ENCODE assay signal across 32 mouse cellular contexts in the genomic region with DNA sequence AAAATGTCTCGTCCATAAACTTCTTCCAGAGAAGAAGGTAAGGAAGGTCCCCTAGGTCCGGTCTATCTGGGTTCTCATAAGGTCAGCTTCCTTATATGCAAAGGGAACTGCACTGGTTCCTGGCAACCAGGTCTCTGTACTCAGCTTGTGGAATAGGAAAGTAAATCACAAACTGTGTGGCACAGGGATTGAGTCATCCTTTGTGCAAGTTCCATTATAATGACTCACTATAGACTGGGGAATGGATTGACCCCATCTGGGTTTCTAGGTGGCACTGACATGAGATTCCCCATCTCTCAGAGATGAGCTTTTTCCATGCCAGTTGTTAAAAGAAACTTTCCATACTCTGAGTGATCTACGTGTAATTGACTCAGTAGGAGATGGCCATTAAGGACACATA.
DNase-seq lines count a peak whose midpoint lies in the region; ATAC-seq and TF ChIP-seq lines count a peak whose summit lies in the region.
"Had no signal": no experiment of that assay in that cellular context is flagged by ENCODE, and none has a peak within 500 bp of the region (broad histone marks: within the 10 kb centered on the region; RNA-seq: fewer than 3 reads in every experiment).

No protein-coding gene starts in this region.

- H3K9ac ChIP-seq in liver, embryonic 11.5 days (ENCODE audit: low read depth, low read length), result no peak overlapping the region
- H3K9ac ChIP-seq: forebrain, embryonic 15.5 days; hindbrain, embryonic 15.5 days; limb, embryonic 12.5 days; liver, postnatal 0 days; midbrain, embryonic 13.5 days had no signal

- no peaks in the 10 kb centered on the region for H3K79me3 ChIP-seq in C2C12 (ENCODE audit: low read depth)

- no peaks in the 10 kb centered on the region for H3K27me3 ChIP-seq in C2C12 (ENCODE audit: control insufficient read depth, insufficient read depth, insufficient read length)
- no peaks in the 10 kb centered on the region for H3K27me3 ChIP-seq in liver, embryonic 11.5 days (replicated peaks; ENCODE audit: control insufficient read depth, insufficient read depth, low read length)
- H3K27me3 ChIP-seq: forebrain, embryonic 15.5 days; hindbrain, embryonic 15.5 days; limb, embryonic 12.5 days; midbrain, embryonic 13.5 days had no signal

- no peaks in the 10 kb centered on the region for H3K79me2 ChIP-seq in C2C12 (ENCODE audit: control insufficient read depth, insufficient read depth)

- peak; percentile 43 for ATAC-seq in megakaryocyte, adult 5-6 weeks (ENCODE audit: poor library complexity, severe bottlenecking)
- no peak for ATAC-seq in liver, embryonic 11.5 days (replicated peaks; ENCODE audit: low FRiP score)
- ATAC-seq: forebrain, embryonic 15.5 days; liver, postnatal 0 days; midbrain, embryonic 13.5 days had no signal

- no peak overlapping the region for H3K4me3 ChIP-seq in C2C12 (ENCODE audit: insufficient read depth, poor library complexity, severe bottlenecking)
- H3K4me3 ChIP-seq in liver, embryonic 11.5 days (ENCODE audit: low read depth, low read length), result no peak overlapping the region
- H3K4me3 ChIP-seq: forebrain, embryonic 10.5 days; forebrain, embryonic 15.5 days; hindbrain, embryonic 10.5 days; hindbrain, embryonic 15.5 days; left cerebral cortex, adult 2 months; limb, embryonic 12.5 days; midbrain, embryonic 13.5 days had no signal

- H3K27ac ChIP-seq in liver, embryonic 11.5 days (ENCODE audit: low read depth, low read length), result no peak overlapping the region
- H3K27ac ChIP-seq: forebrain, embryonic 10.5 days; forebrain, embryonic 15.5 days; hindbrain, embryonic 10.5 days; hindbrain, embryonic 15.5 days; kidney, postnatal 0 days; left cerebral cortex, adult 2 months; limb, embryonic 12.5 days; midbrain, embryonic 13.5 days had no signal

- peak; percentile 49 for DNase-seq in 3134 (ENCODE audit: extremely low read depth, insufficient read length, low spot score)
- peak; percentile 59 for DNase-seq in brain, adult 2 months (ENCODE audit: low read depth, low spot score)
- no peak for DNase-seq in embryo, embryonic 10.5 days (ENCODE audit: low spot score)
- no peak for DNase-seq in yolk sac, embryonic 10.5 days (ENCODE audit: low spot score)
- DNase-seq in liver, embryonic 11.5 days (ENCODE audit: low spot score), result no peak
- DNase-seq: adrenal gland, adult 2 months; adrenal gland, postnatal 36 days; cerebellum, adult 2 months; cerebellum, postnatal 14 days; gastrocnemius, postnatal 10 days; heart, postnatal 14 days; kidney, adult 8-10 months; kidney, postnatal 4 days; layer of hippocampus, adult 9-11 months; liver, postnatal 0 days; lung, postnatal 36 days; retina, postnatal 1 day; right cerebral cortex, postnatal 25 days; spleen, adult 18-20 months; thymus, adult 18-20 months; thymus, postnatal 4 days had no signal

- H3K4me2 ChIP-seq in liver, embryonic 11.5 days, result no peak overlapping the region
- H3K4me2 ChIP-seq: forebrain, embryonic 15.5 days; hindbrain, embryonic 15.5 days; limb, embryonic 12.5 days; midbrain, embryonic 13.5 days had no signal

- no peaks in the 10 kb centered on the region for H3K36me3 ChIP-seq in C2C12 (ENCODE audit: control insufficient read depth, insufficient read depth)
- H3K36me3 ChIP-seq in liver, embryonic 11.5 days (ENCODE audit: control insufficient read depth, insufficient read depth, low read length), result no peaks in the 10 kb centered on the region
- H3K36me3 ChIP-seq: forebrain, embryonic 10.5 days; forebrain, embryonic 15.5 days; G1E; hindbrain, embryonic 10.5 days; hindbrain, embryonic 15.5 days; limb, embryonic 12.5 days; midbrain, embryonic 13.5 days had no signal

- no peak overlapping the region for H3ac ChIP-seq in C2C12 (ENCODE audit: control insufficient read depth, insufficient read length, low read depth)

- 79% methylated on average over 3 of the region's 3 CpGs for WGBS in liver, embryonic 11.5 days

- no peak for TF ChIP-seq CTCF in C2C12 (IDR thresholded peaks at IDR 0.05; ENCODE audit: control insufficient read depth, insufficient read depth, insufficient read length)

- H3K4me1 ChIP-seq in liver, embryonic 11.5 days (replicated peaks; ENCODE audit: control insufficient read depth, insufficient read depth, low read length), result no peaks in the 10 kb centered on the region
- H3K4me1 ChIP-seq: forebrain, embryonic 10.5 days; forebrain, embryonic 15.5 days; hindbrain, embryonic 10.5 days; hindbrain, embryonic 15.5 days; limb, embryonic 12.5 days; midbrain, embryonic 13.5 days had no signal

- H3K9me3 ChIP-seq in liver, embryonic 11.5 days (ENCODE audit: control insufficient read depth, low read length), result no peaks in the 10 kb centered on the region
- H3K9me3 ChIP-seq: forebrain, embryonic 10.5 days; forebrain, embryonic 15.5 days; G1E; hindbrain, embryonic 10.5 days; hindbrain, embryonic 15.5 days; limb, embryonic 12.5 days; midbrain, embryonic 13.5 days had no signal

TF ChIP-seq in C2C12, 6 proteins besides CTCF, POLR2A, EP300 and RAD21:
- TF ChIP-seq CEBPB (IDR thresholded peaks at IDR 0.05; ENCODE audit: low read depth), result peak; percentile 61
- TF ChIP-seq FOSL1 (IDR thresholded peaks at IDR 0.05; ENCODE audit: insufficient read depth, low read length, poor library complexity, severe bottlenecking), result peak; percentile 82
- no peak for TF ChIP-seq MYOD1 (IDR thresholded peaks at IDR 0.05; ENCODE audit: control insufficient read depth, insufficient read length, low read depth)
- TF ChIP-seq MAX (IDR thresholded peaks at IDR 0.05), result no peak

Comparison
In these comparisons a context has a peak if more than half of its experiments do, and no peak if none do; other contexts are left out.
1. DNase-seq: peak in 3134 (single experiment) and brain, adult 2 months (single experiment); none in embryo, embryonic 10.5 days (single experiment), yolk sac, embryonic 10.5 days (single experiment) and liver, embryonic 11.5 days (single experiment).